Mouse (Mus musculus): ENCODE data around the gene Fam3c.

The Fam3c gene

GRCm38 (mm10) chr6:22354031-22354430 is 2.0 kb downstream of the Fam3c start:
- no peak for DNase-seq (ENCODE audit: low spot score in 2 of 2)

- DNase-seq (ENCODE audit: low spot score in 2 of 2): no peak
Measured at GRCm38 (mm10) chr6:22351551-22351950, 4.5 kb downstream of the Fam3c start.

GRCm38 (mm10) chr6:22350239-22350571 is 5.8 kb downstream of the Fam3c start:
- no peak for DNase-seq (ENCODE audit: low spot score in 2 of 2)

GRCm38 (mm10) chr6:22349531-22350238 is 6.4 kb downstream of the Fam3c start:
- no peak for DNase-seq (ENCODE audit: low spot score in 2 of 2)

GRCm38 (mm10) chr6:22348975-22349374 is 7.1 kb downstream of the Fam3c start:
- DNase-seq (ENCODE audit: low spot score in 2 of 2): no peak

GRCm38 (mm10) chr6:22348130-22348529 is 7.9 kb downstream of the Fam3c start:
- no peak for DNase-seq (ENCODE audit: low spot score in 2 of 2)

- DNase-seq (ENCODE audit: low spot score in 2 of 2): no peak
Measured at GRCm38 (mm10) chr6:22347132-22347902, 8.7 kb downstream of the Fam3c start.

- DNase-seq (ENCODE audit: low spot score in 2 of 2): no peak
Measured at GRCm38 (mm10) chr6:22344443-22344842, 11.6 kb downstream of the Fam3c start.

GRCm38 (mm10) chr6:22343706-22344105 is 12.3 kb downstream of the Fam3c start:
- no peak for DNase-seq (ENCODE audit: low spot score in 2 of 2)

- DNase-seq (ENCODE audit: low spot score in 2 of 2): no peak
Measured at GRCm38 (mm10) chr6:22343292-22343691, 12.8 kb downstream of the Fam3c start.

GRCm38 (mm10) chr6:22340779-22341178 is 15.3 kb downstream of the Fam3c start:
- no peak for DNase-seq (ENCODE audit: low spot score in 2 of 2)

GRCm38 (mm10) chr6:22339763-22340542 is 16.1 kb downstream of the Fam3c start:
- no peak for DNase-seq (ENCODE audit: low spot score in 2 of 2)

- no peak for DNase-seq (ENCODE audit: low spot score in 2 of 2)
Measured at GRCm38 (mm10) chr6:22332548-22332947, 23.5 kb downstream of the Fam3c start.

- peak in 1 of 2 experiments; percentile 15 for DNase-seq (ENCODE audit: low spot score in 2 of 2)
Measured at GRCm38 (mm10) chr6:22330169-22330960, 25.7 kb downstream of the Fam3c start.

- no peak for DNase-seq (ENCODE audit: low spot score in 2 of 2)
Measured at GRCm38 (mm10) chr6:22327931-22328330, 28.1 kb downstream of the Fam3c start.

GRCm38 (mm10) chr6:22327091-22327490 is 29.0 kb downstream of the Fam3c start:
- DNase-seq (ENCODE audit: low spot score in 2 of 2): no peak

- no peak for DNase-seq (ENCODE audit: low spot score in 2 of 2)
Measured at GRCm38 (mm10) chr6:22326289-22326688, 29.8 kb downstream of the Fam3c start.

- DNase-seq (ENCODE audit: low spot score in 2 of 2): peak; percentile 40 to 81
Measured at GRCm38 (mm10) chr6:22325364-22326072, 30.5 kb downstream of the Fam3c start.

GRCm38 (mm10) chr6:22298059-22298458 is 58.0 kb downstream of the Fam3c start:
- DNase-seq (ENCODE audit: low spot score in 2 of 2): no peak

GRCm38 (mm10) chr6:22297028-22297427 is 59.0 kb downstream of the Fam3c start:
- no peak for DNase-seq (ENCODE audit: low spot score in 2 of 2)

- DNase-seq (ENCODE audit: low spot score in 2 of 2): no peak
Measured at GRCm38 (mm10) chr6:22293922-22294321, 62.1 kb downstream of the Fam3c start.

All from thymus, postnatal 10 days (tissue).